Mouse (Mus musculus): ENCODE data around the gene Antxr1.

Gene Antxr1

GRCm38 (mm10) chr6:87250701-87251100, 84.9 kb downstream of the Antxr1 start:
- DNase-seq (ENCODE audit: low read depth, low spot score), result no peak

- no peak for DNase-seq (ENCODE audit: low read depth, low spot score)
These were observed 87.3 kb downstream of the Antxr1 start for GRCm38 (mm10) chr6:87248226-87248834.

GRCm38 (mm10) chr6:87244117-87245100, 91.2 kb downstream of the Antxr1 start:
- DNase-seq (ENCODE audit: low read depth, low spot score), result no peak

- no peak for DNase-seq (ENCODE audit: low read depth, low spot score)
These were observed 98.4 kb downstream of the Antxr1 start for GRCm38 (mm10) chr6:87237260-87237659.

DNA sequence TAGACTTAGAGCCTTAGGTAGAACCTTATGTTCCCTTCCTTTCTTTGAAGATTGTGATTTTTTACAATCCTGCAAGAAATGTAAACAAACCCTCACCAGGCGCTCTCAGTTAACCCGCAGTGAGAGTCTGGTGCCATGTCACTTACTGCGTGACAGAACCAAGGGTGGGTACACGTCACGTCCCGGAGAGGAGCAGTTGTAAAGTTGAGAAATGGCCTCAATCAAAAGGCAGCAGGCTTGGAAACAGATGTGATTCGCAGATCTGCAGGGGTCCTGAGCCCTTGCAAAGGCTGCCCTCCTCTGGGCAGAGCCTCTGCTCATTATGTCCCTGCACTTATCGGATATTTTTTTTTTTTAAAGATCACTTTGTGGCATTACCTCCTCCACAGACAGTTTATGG, 99.6 kb downstream of the Antxr1 start:
- no peak for DNase-seq (ENCODE audit: low read depth, low spot score)

GRCm38 (mm10) chr6:87233111-87233510, 102.5 kb downstream of the Antxr1 start:
- DNase-seq (ENCODE audit: low read depth, low spot score), result no peak

DNA sequence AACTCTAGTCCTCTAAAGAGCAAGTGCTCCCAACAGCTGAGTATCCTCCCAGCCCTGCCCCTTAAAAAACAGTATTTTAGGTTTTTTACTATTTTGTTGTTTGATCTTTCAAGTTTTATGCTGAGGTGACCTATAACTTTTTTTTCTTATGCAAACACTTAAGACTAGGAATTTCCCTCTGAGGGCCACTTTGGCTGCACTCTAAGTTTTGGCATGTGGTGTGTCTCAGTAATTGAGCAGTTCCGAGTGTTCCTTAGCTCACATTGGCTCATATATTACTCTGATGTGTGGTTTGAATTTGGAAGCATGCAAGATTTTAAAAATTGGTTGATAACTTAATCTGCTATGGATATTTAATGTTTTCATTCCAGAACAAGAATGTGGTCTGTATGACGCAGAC, 105.6 kb downstream of the Antxr1 start:
- no peak for DNase-seq (ENCODE audit: low read depth, low spot score)

GRCm38 (mm10) chr6:87227940-87228339, 107.7 kb downstream of the Antxr1 start:
- no peak for DNase-seq (ENCODE audit: low read depth, low spot score)

- peak; percentile 72 for DNase-seq (ENCODE audit: low read depth, low spot score)
These were observed 109.3 kb downstream of the Antxr1 start for GRCm38 (mm10) chr6:87226315-87226714.

DNA sequence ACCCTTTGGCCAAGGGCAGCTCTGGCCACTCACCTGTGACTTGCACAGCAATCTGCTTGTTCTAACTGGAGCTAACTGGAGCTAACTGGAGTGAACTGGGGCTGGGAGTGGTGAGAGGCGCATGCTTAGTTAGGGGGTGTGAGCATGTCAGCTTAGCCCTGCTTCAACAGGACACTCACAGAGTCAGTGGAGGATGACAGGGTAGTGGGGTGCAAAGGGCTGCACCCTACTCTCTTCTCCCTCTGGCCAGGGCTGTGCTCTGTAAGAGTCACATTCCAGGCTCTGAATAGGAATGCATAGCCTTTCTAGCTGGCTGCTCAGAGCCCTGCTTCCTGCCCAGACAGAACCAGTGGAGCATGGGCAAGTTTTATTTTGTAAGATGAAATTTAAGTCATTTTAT, 110.3 kb downstream of the Antxr1 start:
- no peak for DNase-seq (ENCODE audit: low read depth, low spot score)

DNA sequence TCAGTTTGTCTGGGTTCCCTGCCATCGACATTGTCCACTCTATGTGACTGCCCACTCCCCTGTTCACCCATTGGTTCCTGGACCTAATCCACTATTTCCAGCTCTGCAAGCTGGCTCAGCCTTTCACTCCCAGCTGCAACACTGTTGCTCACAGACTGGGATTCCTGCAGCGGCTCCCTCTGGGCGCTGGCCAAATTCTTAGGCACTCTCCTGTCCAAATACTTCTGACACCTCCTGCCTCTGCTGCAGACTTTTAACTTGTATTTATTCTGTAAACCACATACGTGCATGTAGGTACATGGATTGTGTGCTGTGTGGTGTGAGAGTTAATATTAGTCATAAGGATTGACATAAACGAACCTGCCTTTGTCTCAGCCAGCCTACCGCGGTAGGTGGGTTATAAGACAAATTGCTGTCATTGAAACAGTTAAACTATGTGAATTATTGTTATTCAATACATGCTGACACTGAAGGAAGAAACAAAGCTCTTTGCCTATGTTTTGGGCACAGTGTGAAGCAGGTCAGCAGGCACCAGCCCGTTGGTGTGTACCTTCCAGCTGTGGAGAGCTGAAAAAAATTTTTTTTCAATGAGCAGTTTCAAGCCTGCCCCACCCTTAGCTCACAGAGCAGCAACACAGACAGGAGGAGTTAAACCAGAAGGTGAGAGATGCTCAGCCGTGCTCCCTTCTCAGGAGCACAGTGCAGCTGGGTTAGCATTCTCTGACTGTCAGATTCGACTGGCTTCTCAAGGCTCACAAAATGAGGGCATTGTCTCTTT, 112.6 kb downstream of the Antxr1 start:
- DNase-seq (ENCODE audit: low read depth, low spot score), result no peak

DNA sequence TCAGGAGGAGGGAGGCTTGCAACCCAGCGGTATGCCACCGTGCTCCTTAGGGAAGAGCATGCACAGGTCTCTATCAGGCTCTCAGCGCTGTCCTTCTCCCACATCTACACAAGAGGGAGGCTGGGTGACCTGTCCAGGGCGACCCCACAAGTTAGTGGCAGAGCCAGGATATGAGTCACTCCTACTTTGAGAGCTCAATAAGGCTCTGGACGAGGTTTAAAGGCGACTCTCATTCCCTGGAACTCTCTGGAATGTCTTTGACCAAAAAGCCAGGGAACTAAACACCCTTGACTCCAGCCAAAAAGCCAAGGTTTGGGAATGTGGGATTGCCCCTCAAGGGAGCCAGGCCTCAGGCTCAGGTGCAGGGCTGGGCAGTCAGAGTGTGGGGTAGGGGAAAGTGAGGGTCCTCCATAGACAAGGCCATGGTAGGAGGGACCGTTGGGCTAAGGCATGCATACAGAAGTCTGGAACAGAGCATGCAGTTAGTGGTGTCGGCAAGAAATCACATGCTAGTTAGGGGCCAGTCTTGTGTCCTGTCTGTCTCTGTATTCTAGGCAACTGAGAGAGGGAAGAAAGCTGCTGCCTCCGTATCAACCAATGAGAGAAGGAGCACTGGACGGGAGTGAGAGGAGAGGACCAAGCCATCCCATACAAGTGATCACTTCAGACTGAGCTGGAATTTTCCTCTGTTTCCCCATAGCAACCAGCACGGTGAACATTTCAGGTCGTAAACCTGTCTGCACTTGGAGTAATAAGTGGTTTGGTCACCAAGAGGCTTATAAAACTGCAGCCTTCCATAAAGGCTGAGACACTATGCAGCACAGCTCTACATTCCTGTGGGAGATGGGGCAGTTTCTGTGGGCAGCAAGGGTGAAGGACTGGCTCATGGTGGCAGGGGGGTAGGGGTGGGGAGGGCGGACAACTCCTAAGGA, 116.3 kb downstream of the Antxr1 start:
- no peak for DNase-seq (ENCODE audit: low read depth, low spot score)

- no peak for DNase-seq (ENCODE audit: low read depth, low spot score)
These were observed 119.5 kb downstream of the Antxr1 start for GRCm38 (mm10) chr6:87216114-87216591.

DNA sequence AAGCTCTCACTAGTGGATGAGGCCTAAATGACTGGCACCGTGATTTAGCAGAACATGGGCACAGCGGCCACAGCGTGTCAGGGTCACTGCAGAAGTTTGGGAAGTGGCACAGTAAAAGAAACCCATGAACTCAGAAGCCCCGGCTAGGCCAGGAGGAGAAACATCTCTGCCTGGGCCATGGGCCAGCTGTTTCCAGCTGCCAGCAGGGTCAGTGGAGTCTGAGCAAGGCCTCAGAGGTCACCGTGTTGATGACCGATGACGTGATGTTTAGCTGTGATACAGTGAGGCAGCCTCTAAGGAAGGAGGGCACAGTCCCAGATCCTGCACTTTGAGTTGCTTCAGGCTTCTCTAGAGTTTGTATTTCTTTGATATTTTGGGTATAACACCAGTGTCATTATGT, 122.4 kb downstream of the Antxr1 start:
- no peak for DNase-seq (ENCODE audit: low read depth, low spot score)

DNA sequence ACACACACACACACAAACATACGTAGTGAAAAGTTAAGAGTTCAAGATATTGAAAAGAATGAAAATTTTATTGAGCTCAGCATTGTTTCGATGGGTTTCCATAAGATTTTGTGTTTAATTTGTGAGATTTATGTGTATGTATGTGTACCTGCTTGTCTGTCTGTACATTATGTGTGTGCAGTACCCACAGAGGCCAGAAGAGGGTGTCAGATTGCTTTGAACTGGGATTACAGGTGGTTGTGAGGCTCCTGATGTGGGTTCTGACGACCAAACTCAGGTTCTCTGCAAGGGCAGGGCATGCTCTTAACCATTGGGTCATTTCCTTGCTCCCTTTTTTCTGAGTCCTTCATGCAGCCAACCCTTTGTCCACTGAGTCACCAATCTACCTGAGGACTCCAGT, 124.1 kb downstream of the Antxr1 start:
- DNase-seq (ENCODE audit: low read depth, low spot score), result no peak

GRCm38 (mm10) chr6:87207373-87207982, 128.1 kb downstream of the Antxr1 start:
- DNase-seq (ENCODE audit: low read depth, low spot score), result no peak

DNA sequence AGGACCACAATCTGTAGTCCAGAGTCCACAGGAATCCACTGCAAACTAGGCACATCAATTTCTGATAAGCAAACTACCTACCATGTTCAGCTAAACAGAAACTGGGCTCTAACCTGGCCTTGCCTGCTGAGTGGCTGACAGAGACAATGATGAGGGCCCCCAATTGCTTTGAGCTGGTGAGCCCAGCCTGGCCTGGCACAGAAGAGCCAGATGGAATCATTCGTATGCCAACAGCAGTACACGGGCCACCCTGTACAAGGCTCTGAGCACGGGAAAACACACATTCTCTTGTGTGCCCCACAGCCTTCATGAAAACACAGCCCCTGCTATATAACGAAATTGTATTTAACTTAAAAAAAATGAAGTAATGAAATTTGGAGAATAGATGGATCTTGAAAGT, 128.8 kb downstream of the Antxr1 start:
- no peak for DNase-seq (ENCODE audit: low read depth, low spot score)

GRCm38 (mm10) chr6:87203467-87203866, 132.2 kb downstream of the Antxr1 start:
- no peak for DNase-seq (ENCODE audit: low read depth, low spot score)

DNA sequence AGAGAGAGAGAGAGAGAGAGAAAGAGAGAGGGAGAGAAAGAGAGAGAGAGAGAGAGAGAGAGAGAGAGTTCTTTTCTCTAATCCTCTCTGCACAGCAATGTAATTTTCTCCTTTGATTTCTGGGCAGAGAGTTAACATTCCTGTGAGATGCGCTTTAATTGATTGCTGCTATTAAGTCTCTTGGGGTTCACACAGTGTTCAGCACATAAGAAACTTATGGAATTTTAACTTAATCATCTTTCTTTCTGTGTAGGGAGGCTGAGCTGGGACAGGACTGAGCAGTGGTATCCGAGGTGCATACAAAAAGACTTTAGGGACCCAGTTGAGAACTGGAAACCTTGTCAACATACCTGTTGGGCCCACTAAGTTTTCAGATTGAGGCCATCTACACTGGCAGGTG, 132.6 kb downstream of the Antxr1 start:
- no peak for DNase-seq (ENCODE audit: low read depth, low spot score)

GRCm38 (mm10) chr6:87202048-87202605, 133.5 kb downstream of the Antxr1 start:
- DNase-seq (ENCODE audit: low read depth, low spot score), result no peak

Measured in telencephalon, adult 2 months (tissue).